Mouse (Mus musculus): ENCODE results near the gene Cyld. TPM values are rescaled to one million over a fixed set of nuclear protein-coding genes. Genes with fewer than 3 reads are reported as not detected.
"Not testable (repeated sequence)": the region's sequence is repeated elsewhere in the genome, so short reads cannot be mapped to it uniquely, and the experiment has no call there.

The Cyld gene
- polyA plus RNA-seq, 1 experiment from 2014 or later = 15.6 TPM

DNA sequence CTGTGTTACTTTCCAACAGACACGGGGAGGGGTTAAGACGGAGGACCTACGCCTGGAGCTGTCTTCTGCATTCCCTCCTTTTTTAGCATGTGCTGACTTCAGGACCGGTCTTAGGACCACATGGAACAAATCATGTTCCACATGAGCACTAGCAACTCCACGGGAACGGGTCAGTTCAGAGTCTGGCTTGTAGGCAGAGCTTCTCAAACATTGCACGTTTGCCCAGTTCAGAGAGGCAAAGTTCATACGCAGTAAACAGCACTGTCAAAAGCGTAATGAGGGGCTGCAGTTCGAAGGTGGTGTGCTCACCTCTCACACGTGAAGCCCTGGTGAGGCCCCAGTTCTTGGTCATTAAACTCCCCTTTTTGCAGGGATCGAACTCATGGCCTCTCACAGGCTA, 65.2 kb downstream of the Cyld start:
- H3K9ac ChIP-seq (replicated peaks) = no peak overlapping the region
- H3K9me3 ChIP-seq (replicated peaks) = no peaks in the 10 kb centered on the region
- no peak overlapping the region for H3K4me3 ChIP-seq (replicated peaks)
- no peaks in the 10 kb centered on the region for H3K4me1 ChIP-seq
- no peak overlapping the region for H3K27ac ChIP-seq (replicated peaks)
- no peak overlapping the region for H3K4me2 ChIP-seq
- no peaks in the 10 kb centered on the region for H3K36me3 ChIP-seq
- H3K27me3 ChIP-seq (replicated peaks) = no peaks in the 10 kb centered on the region; the same call in 1 of the 2 replicates
- ATAC-seq (ENCODE audit: low FRiP score) = no peak
- 88% methylated on average over 12 of the region's 12 CpGs for WGBS

DNA sequence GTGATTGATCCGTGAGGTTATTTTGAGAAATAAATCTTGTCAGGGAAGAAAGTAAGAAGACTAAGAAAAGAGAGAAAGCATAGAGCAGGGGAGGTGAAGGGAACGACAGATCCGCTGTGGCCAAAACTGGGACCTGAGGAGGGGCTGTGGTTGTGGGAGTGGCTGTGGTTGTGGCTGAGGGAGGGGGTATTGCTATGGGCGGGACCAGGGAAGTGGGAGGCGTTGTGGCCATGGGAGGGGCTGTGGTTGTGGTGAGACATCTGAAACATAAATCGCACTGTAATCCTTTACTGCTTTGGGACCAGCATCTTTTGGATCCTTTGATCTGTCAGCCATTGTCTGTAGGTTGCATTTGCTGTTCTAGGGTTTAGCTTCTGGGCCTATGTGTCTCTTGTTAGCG, 74.4 kb downstream of the Cyld start:
- Histone ChIP-seq H3K4me1 (peaks cover 22% of the 10 kb centered on the region), H3K9me3 (replicated peaks) (0 out of 2 replicates have a peak, but pooled peaks cover 3% of the 10 kb centered on the region)

DNA sequence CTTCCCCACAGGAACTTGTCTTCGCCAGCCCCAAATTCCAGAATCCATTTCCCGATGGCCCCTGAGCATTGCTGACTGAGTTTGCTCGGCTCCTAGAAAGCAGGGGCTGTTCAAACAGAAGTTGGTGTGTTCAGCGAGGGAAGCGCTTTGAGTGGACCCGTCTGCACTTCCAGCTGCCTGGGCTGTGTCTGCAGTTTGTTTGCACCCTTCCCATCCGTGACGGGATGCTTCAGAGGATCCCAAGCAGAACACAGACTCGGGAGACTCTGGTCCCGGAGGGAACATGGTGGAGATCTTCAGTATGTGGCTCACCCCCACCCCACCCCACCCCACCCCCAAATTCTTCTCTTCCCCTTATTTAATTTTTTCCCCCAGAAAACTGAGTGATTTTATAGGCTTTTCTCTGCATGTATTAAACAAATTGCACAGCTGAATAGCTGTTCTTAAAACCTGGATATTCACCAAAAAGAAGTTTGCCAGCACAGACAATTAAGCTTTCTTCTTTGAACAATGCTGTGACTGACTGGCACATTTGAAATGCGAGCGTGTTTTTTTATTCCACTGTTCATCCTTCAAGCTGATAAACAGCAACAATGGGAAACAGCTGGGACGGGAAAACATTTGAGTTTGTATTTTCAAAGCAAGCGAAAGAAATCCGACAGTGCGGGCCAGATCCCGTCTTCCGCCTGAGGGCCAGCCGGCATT, 77.9 kb downstream of the Cyld start:
- Histone ChIP-seq H3K4me1 (peaks cover 22% of the 10 kb centered on the region), H3K36me3 (no peaks in the 10 kb centered on the region), H3K4me3 (replicated peaks) (no peak overlapping the region), H3K9me3 (replicated peaks) (0 out of 2 replicates have a peak, but pooled peaks cover 3% of the 10 kb centered on the region), H3K27me3 (replicated peaks) (no peaks in the 10 kb centered on the region; the same call in 1 of the 2 replicates), H3K9ac (replicated peaks) (no peak overlapping the region), H3K4me2 (peak overlapping the region; percentile 7; the same call in 1 of the 2 replicates), H3K27ac (replicated peaks) (no peak overlapping the region)
- 40% methylated on average over 19 of the region's 19 CpGs for WGBS
- ATAC-seq (ENCODE audit: low FRiP score) = no peak

More for the DNA sequence above, 74.4 kb downstream of the Cyld start:
- Histone ChIP-seq H3K36me3 (no peaks in the 10 kb centered on the region), H3K4me2 (no peak overlapping the region), H3K4me3 (replicated peaks) (no peak overlapping the region), H3K9ac (replicated peaks) (no peak overlapping the region), H3K27me3 (replicated peaks) (no peaks in the 10 kb centered on the region; the same call in 1 of the 2 replicates), H3K27ac (replicated peaks) (no peak overlapping the region)
- ATAC-seq (ENCODE audit: low FRiP score) = no peak
- 83% methylated on average over 7 of the region's 7 CpGs for WGBS

DNA sequence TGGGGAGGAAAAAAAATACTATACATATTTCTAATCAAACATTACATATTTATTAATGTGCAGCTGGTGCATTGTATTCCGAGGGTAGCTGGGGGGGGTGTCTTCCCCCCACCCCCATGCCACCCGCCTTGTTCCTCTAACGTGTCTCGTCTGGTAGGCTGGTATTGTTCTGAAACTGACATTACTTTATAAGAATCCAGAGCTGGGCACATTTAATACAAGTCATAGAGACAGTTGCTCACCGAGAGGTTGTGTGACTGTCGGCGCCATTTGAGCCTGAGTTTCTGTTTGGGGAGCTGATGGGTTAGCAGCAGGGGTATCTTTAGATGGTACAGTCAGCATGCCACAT, 78.4 kb downstream of the Cyld start:
- Histone ChIP-seq H3K9me3 (replicated peaks) (no peaks in the 10 kb centered on the region), H3K27me3 (replicated peaks) (no peaks in the 10 kb centered on the region; the same call in 1 of the 2 replicates), H3K9ac (replicated peaks) (no peak overlapping the region), H3K27ac (replicated peaks) (no peak overlapping the region), H3K36me3 (no peaks in the 10 kb centered on the region), H3K4me1 (peaks cover 22% of the 10 kb centered on the region), H3K4me3 (replicated peaks) (no peak overlapping the region), H3K4me2 (peak overlapping the region; percentile 7; the same call in 1 of the 2 replicates)
- ATAC-seq (ENCODE audit: low FRiP score) = no peak
- 45% methylated on average over 7 of the region's 7 CpGs for WGBS

DNA sequence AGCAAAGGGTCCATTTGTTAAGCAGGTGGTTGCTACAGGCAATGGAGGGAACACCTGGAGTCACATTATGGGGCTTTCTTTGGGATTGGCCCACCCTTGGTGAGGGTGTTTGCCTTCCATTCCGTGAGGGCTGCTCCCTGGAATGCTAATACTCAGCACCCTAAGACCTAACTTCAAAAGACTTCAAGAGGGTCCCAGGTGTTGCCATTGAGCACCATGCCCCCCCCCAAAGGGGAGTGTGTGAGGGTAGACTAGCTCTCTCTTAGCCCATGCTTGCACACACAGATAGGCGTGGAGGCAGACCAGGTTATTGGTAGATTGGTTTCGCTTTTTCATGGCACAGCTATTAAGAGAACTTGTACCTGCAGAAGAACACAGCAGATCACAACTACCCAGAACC, 83.3 kb downstream of the Cyld start:
- WGBS = 84% methylated on average over 3 of the region's 3 CpGs
- no peak overlapping the region for H3K27ac ChIP-seq (replicated peaks)
- H3K9ac ChIP-seq (replicated peaks) = no peak overlapping the region
- peaks cover 8% of the 10 kb centered on the region; the same call in 1 of the 2 replicates for H3K4me1 ChIP-seq
- no peak overlapping the region for H3K4me3 ChIP-seq (replicated peaks)
- no peaks in the 10 kb centered on the region for H3K9me3 ChIP-seq (replicated peaks)
- H3K27me3 ChIP-seq (replicated peaks) = no peaks in the 10 kb centered on the region; the same call in 1 of the 2 replicates
- no peak overlapping the region for H3K4me2 ChIP-seq
- no peak for ATAC-seq (ENCODE audit: low FRiP score)
- no peaks in the 10 kb centered on the region for H3K36me3 ChIP-seq

DNA sequence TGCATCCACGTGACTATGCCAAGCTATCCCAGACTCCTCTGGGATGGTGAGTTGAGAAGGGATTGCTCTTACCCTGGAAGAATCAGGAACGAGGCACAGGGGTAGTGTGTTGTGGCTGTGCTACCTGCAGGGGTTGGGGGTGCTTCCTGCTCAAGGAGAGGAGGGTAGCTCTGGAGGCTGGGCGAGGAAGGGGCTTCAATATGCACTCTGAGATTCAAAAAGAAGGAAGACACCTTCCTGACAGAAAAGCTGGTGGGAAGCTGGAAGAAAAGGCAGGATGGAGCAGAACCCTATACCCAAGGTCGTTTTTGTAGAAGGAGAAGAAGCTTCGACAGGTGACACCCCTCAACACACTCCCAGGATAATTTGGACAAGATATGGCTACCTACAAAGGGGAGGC, 84.5 kb downstream of the Cyld start:
- Histone ChIP-seq H3K4me3 (replicated peaks) (no peak overlapping the region), H3K27me3 (replicated peaks) (no peaks in the 10 kb centered on the region; the same call in 1 of the 2 replicates), H3K36me3 (no peaks in the 10 kb centered on the region), H3K4me1 (no peaks in the 10 kb centered on the region), H3K9ac (replicated peaks) (no peak overlapping the region), H3K27ac (replicated peaks) (no peak overlapping the region), H3K4me2 (no peak overlapping the region), H3K9me3 (replicated peaks) (no peaks in the 10 kb centered on the region)
- no peak for ATAC-seq (ENCODE audit: low FRiP score)
- 92% methylated on average over 5 of the region's 5 CpGs for WGBS

DNA sequence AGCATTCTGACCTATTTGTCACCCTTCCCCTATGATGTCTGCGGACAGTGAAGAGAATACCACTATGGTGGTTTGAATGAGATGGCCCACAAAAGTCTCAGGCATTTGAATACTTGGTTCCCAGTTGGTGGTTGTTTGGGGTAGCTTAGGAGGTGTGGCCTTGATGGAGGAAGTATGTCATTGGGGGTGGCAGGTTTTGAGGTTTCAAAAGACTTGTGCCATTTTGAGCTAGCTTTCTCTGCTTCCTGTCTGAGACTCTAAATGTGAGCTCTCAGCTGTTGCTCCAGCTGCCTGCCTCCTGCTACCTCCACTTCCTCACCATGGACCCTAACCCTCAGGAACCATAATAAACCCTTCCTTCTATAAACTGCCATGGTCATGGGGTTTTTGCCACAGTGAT, 86.9 kb downstream of the Cyld start:
- no peak overlapping the region for H3K4me2 ChIP-seq
- WGBS = 76% methylated on average over 1 of the region's 1 CpGs
- ATAC-seq (ENCODE audit: low FRiP score) = no peak
- no peaks in the 10 kb centered on the region for H3K4me1 ChIP-seq
- no peak overlapping the region for H3K4me3 ChIP-seq (replicated peaks)
- H3K9me3 ChIP-seq (replicated peaks) = no peaks in the 10 kb centered on the region
- H3K27me3 ChIP-seq (replicated peaks) = no peaks in the 10 kb centered on the region; the same call in 1 of the 2 replicates
- H3K9ac ChIP-seq (replicated peaks) = no peak overlapping the region
- no peak overlapping the region for H3K27ac ChIP-seq (replicated peaks)
- H3K36me3 ChIP-seq = no peaks in the 10 kb centered on the region

DNA sequence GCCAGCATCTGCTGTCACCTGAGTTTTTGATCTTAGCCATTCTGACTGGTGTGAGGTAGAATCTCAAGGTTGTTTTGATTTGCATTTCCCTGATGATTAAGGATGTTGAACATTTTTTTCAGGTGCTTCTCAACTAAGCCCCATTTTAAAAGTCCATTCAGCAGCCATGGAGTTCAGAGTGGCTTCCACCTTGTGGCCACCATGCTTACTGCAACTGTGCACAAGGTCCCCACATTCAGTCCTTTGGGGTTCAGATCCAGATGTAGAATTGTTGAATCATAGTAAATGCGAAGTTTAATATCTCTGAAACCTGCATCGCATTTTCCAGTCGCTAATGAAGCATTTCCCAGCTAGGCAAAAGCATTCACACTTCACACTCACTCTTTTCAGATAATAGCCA, 91.5 kb downstream of the Cyld start:
- not testable (repeated sequence) for H3K4me2 ChIP-seq; H3K4me3 ChIP-seq (replicated peaks)
- whole genome bisulfite sequencing = 80% methylated on average over 3 of the region's 3 CpGs

DNA sequence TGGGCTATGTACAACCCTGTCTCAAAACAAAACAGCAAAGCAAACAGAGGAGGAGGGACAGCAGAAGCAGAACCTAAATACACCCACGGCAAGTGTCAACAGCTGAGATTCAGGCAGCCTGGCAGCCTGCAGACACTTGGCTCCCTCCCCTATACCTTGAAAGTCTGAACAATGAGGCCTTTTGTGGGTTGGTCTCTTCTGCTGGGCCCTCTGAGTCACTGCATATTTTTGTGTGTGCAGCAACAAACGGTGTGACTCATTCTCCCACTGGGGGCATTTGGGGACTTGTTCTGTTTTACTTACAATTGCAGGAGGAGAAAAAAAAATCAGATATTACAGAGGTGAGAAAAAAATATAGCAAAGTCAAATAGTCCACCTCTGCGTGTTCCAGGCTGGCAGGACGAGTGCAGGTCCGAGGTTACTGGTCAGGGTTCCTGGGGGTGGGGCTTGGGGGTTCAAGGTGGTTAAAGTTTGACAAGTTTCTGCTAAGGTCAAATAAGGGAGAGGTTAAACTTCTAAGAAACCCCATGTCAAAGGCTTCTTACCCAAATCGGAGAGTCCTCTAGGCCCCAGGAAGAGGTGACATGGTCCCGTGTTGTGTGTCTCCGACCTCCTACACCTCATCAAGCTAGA, 96.0 kb downstream of the Cyld start:
- 73% methylated on average over 8 of the region's 8 CpGs for WGBS
- no peak overlapping the region for H3K27ac ChIP-seq (replicated peaks)
- H3K9ac ChIP-seq (replicated peaks) = no peak overlapping the region
- H3K4me1 ChIP-seq = peaks cover 23% of the 10 kb centered on the region
- no peak overlapping the region for H3K4me2 ChIP-seq
- H3K36me3 ChIP-seq = no peaks in the 10 kb centered on the region
- ATAC-seq (ENCODE audit: low FRiP score) = no peak
- H3K9me3 ChIP-seq (replicated peaks) = no peaks in the 10 kb centered on the region
- no peaks in the 10 kb centered on the region for H3K27me3 ChIP-seq (replicated peaks)
- no peak overlapping the region for H3K4me3 ChIP-seq (replicated peaks)

More for the DNA sequence above, 91.5 kb downstream of the Cyld start:
- not testable (repeated sequence) for H3K27ac ChIP-seq (replicated peaks); H3K9ac ChIP-seq (replicated peaks); ATAC-seq (ENCODE audit: low FRiP score); H3K4me1 ChIP-seq; H3K36me3 ChIP-seq; H3K27me3 ChIP-seq (replicated peaks); H3K9me3 ChIP-seq (replicated peaks)

DNA sequence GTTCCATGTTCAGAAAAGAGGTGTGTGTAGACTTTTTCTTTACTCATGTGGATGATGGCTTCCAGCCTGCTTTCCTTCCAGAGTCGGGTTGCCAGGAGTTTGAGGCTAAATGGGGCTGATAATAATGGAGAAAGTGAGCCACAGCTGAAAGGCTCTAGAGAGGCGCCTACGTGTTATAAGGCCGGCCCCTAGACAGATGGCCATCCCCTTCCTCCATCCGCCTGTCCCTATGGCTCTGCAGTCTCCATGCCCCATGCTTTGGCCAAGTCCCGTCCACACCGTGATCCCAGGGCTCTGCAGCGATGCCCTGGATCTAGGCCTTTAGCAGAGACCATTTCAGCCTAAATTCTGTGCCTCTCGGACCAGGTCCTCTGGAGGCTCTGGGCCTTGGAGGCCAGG, 96.5 kb downstream of the Cyld start:
- H3K4me2 ChIP-seq = peak overlapping the region; percentile 41; the same call in 1 of the 2 replicates
- H3K27me3 ChIP-seq (replicated peaks) = no peaks in the 10 kb centered on the region
- H3K27ac ChIP-seq (replicated peaks) = no peak overlapping the region
- WGBS = 77% methylated on average over 9 of the region's 9 CpGs
- H3K36me3 ChIP-seq = no peaks in the 10 kb centered on the region
- ATAC-seq (ENCODE audit: low FRiP score) = 0 out of 2 replicates have a peak, but pooled peaks have one; percentile 23
- no peak overlapping the region for H3K4me3 ChIP-seq (replicated peaks)
- H3K9ac ChIP-seq (replicated peaks) = no peak overlapping the region
- H3K9me3 ChIP-seq (replicated peaks) = no peaks in the 10 kb centered on the region
- peaks cover 23% of the 10 kb centered on the region for H3K4me1 ChIP-seq

DNA sequence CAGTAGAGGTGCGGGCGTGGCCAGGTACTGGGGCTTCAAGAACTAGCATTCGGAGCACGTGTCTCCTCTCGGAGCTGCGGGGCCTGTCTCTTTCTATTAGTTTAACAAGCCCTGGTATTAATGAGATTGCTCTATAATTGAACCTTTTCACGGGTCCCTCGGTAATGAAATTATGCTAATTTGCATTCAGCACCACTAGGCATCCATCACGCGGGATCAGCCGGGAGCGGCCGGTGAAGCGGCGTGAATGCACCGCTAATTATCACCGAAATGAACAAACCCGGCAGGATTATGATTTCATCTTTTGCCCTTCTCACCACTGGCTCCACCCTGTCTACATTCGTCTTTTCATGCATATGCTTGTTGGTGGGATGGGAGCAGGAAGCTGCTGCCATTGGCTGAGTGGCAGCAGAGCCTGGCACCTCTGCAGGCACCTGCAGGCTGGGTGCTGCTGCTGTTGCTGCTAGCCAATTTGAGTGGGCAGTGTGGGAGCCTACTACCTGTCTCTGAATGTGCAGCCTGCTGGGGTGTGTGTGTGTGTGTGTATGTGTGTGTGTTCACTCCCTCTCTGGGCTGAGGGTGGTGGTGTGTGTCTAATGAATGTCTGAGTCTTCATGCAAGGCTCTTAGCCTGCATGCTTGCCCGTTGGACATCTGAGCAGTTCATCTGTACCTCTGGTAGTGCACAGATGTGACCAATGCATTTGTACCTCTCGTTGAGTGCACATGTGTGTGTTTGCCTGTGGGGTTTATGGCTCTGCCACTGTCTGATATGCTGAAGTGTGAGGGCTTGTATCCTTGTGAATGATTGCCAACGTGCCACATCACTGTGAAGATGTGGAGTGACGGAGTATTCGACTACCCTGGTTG, 97.2 kb downstream of the Cyld start:
- Histone ChIP-seq H3K36me3 (no peaks in the 10 kb centered on the region), H3K27me3 (replicated peaks) (no peaks in the 10 kb centered on the region), H3K9ac (replicated peaks) (no peak overlapping the region), H3K9me3 (replicated peaks) (no peaks in the 10 kb centered on the region), H3K4me3 (replicated peaks) (no peak overlapping the region), H3K4me2 (peak overlapping the region; percentile 41), H3K27ac (replicated peaks) (no peak overlapping the region), H3K4me1 (peaks cover 23% of the 10 kb centered on the region)
- peak; percentile 72; the same call in 1 of the 2 replicates for ATAC-seq (ENCODE audit: low FRiP score)
- 44% methylated on average over 24 of the region's 24 CpGs for WGBS
